Mouse (Mus musculus): Measurements from ENCODE around the gene Khdrbs2. TPM values are rescaled to one million over a fixed set of nuclear protein-coding genes. Genes with fewer than 3 reads are reported as not detected.
A peak's percentile ranks its signal among the peaks of the same experiment; 100 is the strongest.

Gene Khdrbs2
- total RNA-seq (2014; rRNA removed) (19.6 and 26.0 TPM in 2 replicates), polyA plus RNA-seq (2015; fragmentation: Nextera tagmentation; extraction: Ambion mirVana) (31.7 and 32.0 TPM in 2 replicates)

- TF ChIP-seq CTCF (IDR thresholded peaks at IDR 0.05; ENCODE audit: low read depth): peak; percentile 41; the same call in 1 of the 2 replicates
Observed at GRCm38 (mm10) chr1:32172506-32173239, at the start of gene Khdrbs2. TSS of gene Khdrbs2 (plus strand) at chr1:32172714.

GRCm38 (mm10) chr1:32174566-32174965, 2.1 kb downstream of the Khdrbs2 start:
- H3K9me3 ChIP-seq (ENCODE audit: low read length): no peaks in the 10 kb centered on the region

More at GRCm38 (mm10) chr1:32172506-32173239, at the start of gene Khdrbs2:
- Histone ChIP-seq H3K27ac (peak within 1 kb of the TSS; percentile 52; the same call in 1 of the 2 replicates), H3K9me3 (ENCODE audit: low read length) (no peaks in the 10 kb centered on the region), H3K4me3 (ENCODE audit: low read length) (peak within 1 kb of the TSS; percentile 70), H3K36me3 (ENCODE audit: insufficient read depth, low read length) (no peaks in the 10 kb centered on the region), H3K9ac (replicated peaks; ENCODE audit: low read length) (peak within 1 kb of the TSS; percentile 62), H3K4me2 (ENCODE audit: low read depth, low read length) (peak within 1 kb of the TSS; percentile 70), H3K4me1 (ENCODE audit: insufficient read depth, low read length) (0 out of 2 replicates have a peak, but pooled peaks cover 3% of the 10 kb centered on the region), H3K27me3 (ENCODE audit: insufficient read depth, low read length) (no peaks in the 10 kb centered on the region)
- ATAC-seq: peak; percentile 100
- peak; percentile 97 for DNase-seq (ENCODE audit: low spot score)
- WGBS: under 1% methylated on average over 51 of the region's 53 CpGs

DNA sequence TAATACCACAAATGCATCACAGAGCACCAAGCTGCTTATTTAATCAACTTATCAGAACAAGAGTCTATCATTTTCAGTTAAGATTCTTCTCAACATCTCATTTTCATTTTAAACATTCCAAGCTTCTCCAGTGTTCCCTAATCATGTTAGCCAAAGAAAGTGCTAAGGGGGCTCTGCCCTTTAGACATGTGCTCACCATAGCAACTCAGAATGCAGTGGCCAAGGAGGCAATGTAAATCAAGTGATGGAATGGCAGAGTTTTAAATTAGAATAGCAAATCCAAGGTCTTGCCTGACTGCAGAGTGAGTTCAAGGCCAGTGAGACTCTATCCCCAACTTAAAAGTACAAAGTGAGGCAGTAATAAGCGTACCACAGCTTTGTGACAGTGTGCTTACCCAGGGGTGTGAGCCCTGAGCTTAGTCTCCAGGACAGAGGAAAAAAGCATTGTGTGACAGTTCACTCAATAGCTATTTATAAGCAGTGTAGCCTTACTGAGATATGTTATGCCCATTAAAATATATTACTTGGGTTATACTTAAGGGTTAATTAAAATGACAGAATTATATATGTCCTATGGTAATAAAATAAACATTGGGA, 27.2 kb downstream of the Khdrbs2 start:
- Histone ChIP-seq H3K4me2 (ENCODE audit: low read depth, low read length) (no peak overlapping the region), H3K27me3 (ENCODE audit: insufficient read depth, low read length) (no peaks in the 10 kb centered on the region), H3K36me3 (ENCODE audit: insufficient read depth, low read length) (no peaks in the 10 kb centered on the region), H3K4me1 (ENCODE audit: insufficient read depth, low read length) (no peaks in the 10 kb centered on the region), H3K9ac (replicated peaks; ENCODE audit: low read length) (no peak overlapping the region), H3K27ac (no peak overlapping the region), H3K9me3 (ENCODE audit: low read length) (no peaks in the 10 kb centered on the region), H3K4me3 (ENCODE audit: low read length) (no peak overlapping the region)
- 71% methylated on average over 1 of the region's 1 CpGs for WGBS
- TF ChIP-seq CTCF (IDR thresholded peaks at IDR 0.05; ENCODE audit: low read depth): no peak
- ATAC-seq: no peak
- no peak for DNase-seq (ENCODE audit: low spot score)

More at GRCm38 (mm10) chr1:32174566-32174965, 2.1 kb downstream of the Khdrbs2 start:
- DNase-seq (ENCODE audit: low spot score) (peak; percentile 85), ATAC-seq (no peak)
- peak overlapping the region; percentile 36; the same call in 1 of the 2 replicates for H3K27ac ChIP-seq
- 0 out of 2 replicates have a peak, but pooled peaks cover 3% of the 10 kb centered on the region for H3K4me1 ChIP-seq (ENCODE audit: insufficient read depth, low read length)
- H3K4me2 ChIP-seq (ENCODE audit: low read depth, low read length): peak overlapping the region; percentile 70
- H3K9ac ChIP-seq (replicated peaks; ENCODE audit: low read length): peak overlapping the region; percentile 35; the same call in 1 of the 2 replicates
- WGBS: 38% methylated on average over 5 of the region's 5 CpGs
- H3K27me3 ChIP-seq (ENCODE audit: insufficient read depth, low read length): no peaks in the 10 kb centered on the region
- no peaks in the 10 kb centered on the region for H3K36me3 ChIP-seq (ENCODE audit: insufficient read depth, low read length)
- peak; percentile 70 for TF ChIP-seq CTCF (IDR thresholded peaks at IDR 0.05; ENCODE audit: low read depth)
- peak overlapping the region; percentile 70 for H3K4me3 ChIP-seq (ENCODE audit: low read length)

GRCm38 (mm10) chr1:32248443-32248842, 75.9 kb downstream of the Khdrbs2 start:
- no peak for TF ChIP-seq CTCF (IDR thresholded peaks at IDR 0.05; ENCODE audit: low read depth)

DNA sequence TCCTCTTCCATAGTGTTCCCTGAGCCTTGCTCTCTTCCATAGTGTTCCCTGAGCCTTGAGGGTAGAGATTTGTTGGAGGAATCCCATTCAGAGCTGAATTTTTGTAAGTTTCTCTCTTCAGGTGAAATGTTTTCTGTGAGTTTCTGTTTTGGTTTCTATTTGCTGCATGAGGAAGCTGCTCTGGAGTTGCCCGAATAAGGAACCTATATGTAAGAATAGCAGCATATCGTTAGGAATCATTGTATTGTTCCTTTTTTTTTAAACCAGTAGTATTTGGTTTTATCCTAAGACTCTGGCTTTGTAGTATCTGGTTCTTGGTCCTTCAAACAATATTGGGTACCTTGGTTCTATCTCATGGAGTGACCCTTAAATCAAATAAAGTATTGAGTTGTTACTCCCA, 77.1 kb downstream of the Khdrbs2 start:
- no peaks in the 10 kb centered on the region for H3K27me3 ChIP-seq (ENCODE audit: insufficient read depth, low read length)
- H3K4me3 ChIP-seq (ENCODE audit: low read length): no peak overlapping the region
- H3K9ac ChIP-seq (replicated peaks; ENCODE audit: low read length): no peak overlapping the region
- no peaks in the 10 kb centered on the region for H3K4me1 ChIP-seq (ENCODE audit: insufficient read depth, low read length)
- DNase-seq (ENCODE audit: low spot score): no peak
- WGBS: 87% methylated on average over 2 of the region's 2 CpGs
- no peak overlapping the region for H3K4me2 ChIP-seq (ENCODE audit: low read depth, low read length)
- no peaks in the 10 kb centered on the region for H3K9me3 ChIP-seq (ENCODE audit: low read length)
- no peak for ATAC-seq
- no peaks in the 10 kb centered on the region for H3K36me3 ChIP-seq (ENCODE audit: insufficient read depth, low read length)
- H3K27ac ChIP-seq: no peak overlapping the region
- TF ChIP-seq CTCF (IDR thresholded peaks at IDR 0.05; ENCODE audit: low read depth): no peak

More at GRCm38 (mm10) chr1:32248443-32248842, 75.9 kb downstream of the Khdrbs2 start:
- DNase-seq (ENCODE audit: low spot score) (no peak), ATAC-seq (no peak)
- H3K27ac ChIP-seq: no peak overlapping the region
- H3K9ac ChIP-seq (replicated peaks; ENCODE audit: low read length): no peak overlapping the region
- no peaks in the 10 kb centered on the region for H3K27me3 ChIP-seq (ENCODE audit: insufficient read depth, low read length)
- WGBS: 92% methylated on average over 5 of the region's 5 CpGs
- H3K36me3 ChIP-seq (ENCODE audit: insufficient read depth, low read length): no peaks in the 10 kb centered on the region
- H3K4me3 ChIP-seq (ENCODE audit: low read length): no peak overlapping the region
- no peaks in the 10 kb centered on the region for H3K4me1 ChIP-seq (ENCODE audit: insufficient read depth, low read length)
- H3K4me2 ChIP-seq (ENCODE audit: low read depth, low read length): no peak overlapping the region
- H3K9me3 ChIP-seq (ENCODE audit: low read length): no peaks in the 10 kb centered on the region

- ATAC-seq (no peak), DNase-seq (ENCODE audit: low spot score) (no peak)
- H3K4me3 ChIP-seq (ENCODE audit: low read length): no peak overlapping the region
- H3K9me3 ChIP-seq (ENCODE audit: low read length): no peaks in the 10 kb centered on the region
- no peak overlapping the region for H3K4me2 ChIP-seq (ENCODE audit: low read depth, low read length)
- H3K9ac ChIP-seq (replicated peaks; ENCODE audit: low read length): no peak overlapping the region
- no peak overlapping the region for H3K27ac ChIP-seq
- WGBS: 85% methylated on average over 1 of the region's 1 CpGs
- H3K27me3 ChIP-seq (ENCODE audit: insufficient read depth, low read length): no peaks in the 10 kb centered on the region
- H3K36me3 ChIP-seq (ENCODE audit: insufficient read depth, low read length): no peaks in the 10 kb centered on the region
- no peak for TF ChIP-seq CTCF (IDR thresholded peaks at IDR 0.05; ENCODE audit: low read depth)
- H3K4me1 ChIP-seq (ENCODE audit: insufficient read depth, low read length): no peaks in the 10 kb centered on the region
Observed at GRCm38 (mm10) chr1:32250337-32250736, 77.8 kb downstream of the Khdrbs2 start.
